Mouse (Mus musculus): ENCODE data around the gene Zfp865. TPM values are rescaled to one million over a fixed set of nuclear protein-coding genes. Genes with fewer than 3 reads are reported as not detected.
"Not testable (repeated sequence)": the region's sequence is repeated elsewhere in the genome, so short reads cannot be mapped to it uniquely, and the experiment has no call there.

Zfp865 gene
- polyA plus RNA-seq, 1 experiment from 2014 or later, result 5.6 TPM

DNA sequence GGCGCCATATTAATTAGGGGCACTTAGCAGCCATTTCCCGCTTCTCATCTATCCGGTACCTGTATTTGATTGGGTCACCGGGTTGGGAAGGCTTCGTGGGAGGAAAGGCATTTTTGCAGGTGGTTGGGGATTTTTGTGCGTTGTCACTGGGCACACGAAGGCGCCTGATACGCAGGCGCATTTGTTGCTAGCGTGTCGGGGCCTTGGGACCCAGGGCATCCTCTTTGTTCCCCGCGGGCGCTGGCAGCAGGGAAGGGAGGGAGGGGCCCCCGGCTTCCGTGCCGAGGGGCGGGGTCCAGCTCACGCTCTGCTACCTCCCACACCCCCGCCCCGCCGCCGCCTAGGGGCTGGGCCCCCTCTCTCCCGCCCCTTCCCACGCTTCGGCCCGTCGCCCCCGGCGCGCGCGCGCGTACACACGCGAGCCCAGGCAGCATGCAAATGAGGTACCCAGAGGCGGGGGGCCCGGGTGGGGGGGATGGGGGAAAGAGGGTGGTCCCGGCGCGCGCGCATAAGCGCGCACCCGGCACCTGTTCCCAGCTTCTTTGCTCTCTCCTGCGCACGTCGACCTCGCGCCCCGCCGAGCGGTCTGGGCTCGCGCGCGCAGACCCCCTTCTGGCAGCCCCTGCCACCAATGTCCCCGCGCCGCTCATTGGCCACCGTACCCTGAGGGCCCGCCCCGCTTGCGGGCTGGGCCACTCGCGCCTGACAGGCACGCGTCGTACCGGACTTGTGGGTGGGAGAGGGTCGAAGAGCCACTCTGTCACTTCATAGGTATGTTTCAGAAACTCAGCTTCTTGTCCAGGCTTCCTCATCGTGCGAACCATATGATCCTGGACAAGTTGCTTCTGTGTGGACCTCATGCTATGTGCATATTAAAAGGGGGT is 4.8 kb upstream of the Zfp865 start, which contains the start of gene Gm44973:
Gene Gm44973 (plus strand): TSS at position 379 of the 884 bp plus-strand sequence.
- Histone ChIP-seq H3K9ac (ENCODE audit: low read depth, low read length) (peak within 1 kb of the TSS; percentile 78), H3K27me3 (ENCODE audit: insufficient read depth, low read length) (no peaks in the 10 kb centered on the region), H3K36me3 (ENCODE audit: insufficient read depth, low read length) (peaks cover 23% of the 10 kb centered on the region)

DNA sequence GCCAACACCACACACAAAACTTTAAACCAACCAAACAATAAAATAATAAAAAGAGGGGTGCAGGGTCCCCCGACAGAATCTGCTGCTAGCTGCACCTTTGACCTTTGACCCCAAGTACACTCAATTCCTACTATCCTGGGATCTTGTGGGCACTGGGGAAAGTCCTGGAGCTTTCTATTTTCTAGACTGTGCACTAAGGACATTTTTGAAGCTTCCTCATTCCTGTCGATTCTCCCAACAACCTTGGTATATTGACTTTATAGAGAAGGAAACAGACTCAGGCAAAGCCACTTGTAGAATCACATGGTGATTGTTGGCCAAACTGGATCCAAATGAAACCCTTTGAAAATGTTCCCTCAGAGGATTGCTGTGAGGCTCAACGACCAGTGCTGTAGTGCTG is 4.1 kb upstream of the Zfp865 start:
- Histone ChIP-seq H3K36me3 (ENCODE audit: insufficient read depth, low read length) (peaks cover 16% of the 10 kb centered on the region), H3K27me3 (ENCODE audit: insufficient read depth, low read length) (no peaks in the 10 kb centered on the region), H3K4me2 (ENCODE audit: low read length) (peak overlapping the region; percentile 65), H3K4me1 (replicated peaks; ENCODE audit: insufficient read depth, low read length) (0 out of 2 replicates have a peak, but pooled peaks cover 9% of the 10 kb centered on the region), H3K9ac (ENCODE audit: low read depth, low read length) (peak overlapping the region; percentile 65; the same call in 1 of the 2 replicates), H3K4me3 (replicated peaks; ENCODE audit: low read depth, low read length) (peak overlapping the region; percentile 76), H3K9me3 (replicated peaks; ENCODE audit: low read length) (no peaks in the 10 kb centered on the region), H3K27ac (peak overlapping the region; percentile 99)
- WGBS, result 48% methylated on average over 3 of the region's 3 CpGs
- no peak for TF ChIP-seq CTCF (IDR thresholded peaks at IDR 0.05; ENCODE audit: low read depth)
- no peak for DNase-seq (ENCODE audit: low spot score)
- ATAC-seq (replicated peaks; ENCODE audit: low FRiP score, low read depth), result no peak

More for the DNA sequence above, 4.8 kb upstream of the Zfp865 start, which contains the start of gene Gm44973:
- ATAC-seq (replicated peaks; ENCODE audit: low FRiP score, low read depth), result peak; percentile 80
- 0 out of 2 replicates have a peak, but pooled peaks have one; percentile 10 for TF ChIP-seq CTCF (IDR thresholded peaks at IDR 0.05; ENCODE audit: low read depth)
- peak within 1 kb of the TSS; percentile 65 for H3K4me2 ChIP-seq (ENCODE audit: low read length)
- 0 out of 2 replicates have a peak, but pooled peaks cover 9% of the 10 kb centered on the region for H3K4me1 ChIP-seq (replicated peaks; ENCODE audit: insufficient read depth, low read length)
- H3K4me3 ChIP-seq (replicated peaks; ENCODE audit: low read depth, low read length), result peak within 1 kb of the TSS; percentile 76
- H3K27ac ChIP-seq, result peak within 1 kb of the TSS; percentile 99
- peak; percentile 97 for DNase-seq (ENCODE audit: low spot score)
- H3K9me3 ChIP-seq (replicated peaks; ENCODE audit: low read length), result no peaks in the 10 kb centered on the region
- under 1% methylated on average over 44 of the region's 76 CpGs for WGBS

DNA sequence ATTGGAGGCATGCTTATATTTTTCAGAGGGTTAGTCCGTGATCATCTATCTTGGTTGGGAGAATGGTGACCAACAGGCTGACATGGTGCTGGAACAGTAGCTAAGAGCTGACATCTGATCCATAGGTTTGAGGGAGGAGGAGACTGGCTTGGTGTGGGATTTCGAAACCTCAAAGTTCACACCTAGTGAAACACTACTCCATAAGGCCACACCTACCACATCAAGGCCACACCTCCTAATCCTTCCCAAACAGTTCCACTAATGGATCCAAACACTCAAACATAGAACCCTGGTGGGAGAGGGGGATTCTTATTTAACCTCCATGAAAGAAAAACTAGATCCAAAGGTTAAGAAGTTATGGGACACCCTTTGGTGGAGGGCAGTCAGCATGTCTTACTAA is 3.3 kb upstream of the Zfp865 start:
- Histone ChIP-seq H3K4me3 (replicated peaks; ENCODE audit: low read depth, low read length) (no peak overlapping the region), H3K4me2 (ENCODE audit: low read length) (no peak overlapping the region), H3K9me3 (replicated peaks; ENCODE audit: low read length) (no peaks in the 10 kb centered on the region), H3K27ac (no peak overlapping the region), H3K4me1 (replicated peaks; ENCODE audit: insufficient read depth, low read length) (0 out of 2 replicates have a peak, but pooled peaks cover 9% of the 10 kb centered on the region), H3K27me3 (ENCODE audit: insufficient read depth, low read length) (no peaks in the 10 kb centered on the region), H3K36me3 (ENCODE audit: insufficient read depth, low read length) (peaks cover 7% of the 10 kb centered on the region; the same call in 1 of the 2 replicates), H3K9ac (ENCODE audit: low read depth, low read length) (no peak overlapping the region)
- ATAC-seq (replicated peaks; ENCODE audit: low FRiP score, low read depth) (no peak), DNase-seq (ENCODE audit: low spot score) (no peak)
- WGBS, result 96% methylated on average over 2 of the region's 2 CpGs
- TF ChIP-seq CTCF (IDR thresholded peaks at IDR 0.05; ENCODE audit: low read depth), result no peak

DNA sequence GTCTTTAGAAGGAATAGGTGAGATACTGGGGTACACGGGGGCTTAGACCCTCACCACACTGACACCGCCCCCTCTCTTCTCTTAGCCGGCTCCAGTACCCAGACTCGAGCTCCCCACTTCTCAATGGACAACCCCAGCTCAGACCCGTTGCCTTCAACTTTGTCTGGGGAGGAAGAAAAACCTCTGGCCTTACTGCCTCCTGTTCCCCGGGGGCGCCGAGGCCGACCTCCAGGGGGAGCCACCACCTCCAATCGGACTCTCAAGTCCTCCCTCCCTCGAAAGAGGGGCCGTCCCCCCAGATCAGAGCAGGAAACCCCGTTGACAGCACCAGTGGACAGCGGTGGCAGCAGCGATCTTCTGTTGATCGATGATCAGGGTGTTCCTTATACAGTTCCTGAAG is 2.8 kb upstream of the Zfp865 start:
- Histone ChIP-seq H3K27me3 (ENCODE audit: insufficient read depth, low read length) (no peaks in the 10 kb centered on the region), H3K9ac (ENCODE audit: low read depth, low read length) (no peak overlapping the region), H3K4me2 (ENCODE audit: low read length) (no peak overlapping the region), H3K4me1 (replicated peaks; ENCODE audit: insufficient read depth, low read length) (0 out of 2 replicates have a peak, but pooled peaks cover 9% of the 10 kb centered on the region), H3K9me3 (replicated peaks; ENCODE audit: low read length) (no peaks in the 10 kb centered on the region), H3K4me3 (replicated peaks; ENCODE audit: low read depth, low read length) (no peak overlapping the region), H3K36me3 (ENCODE audit: insufficient read depth, low read length) (peaks cover 5% of the 10 kb centered on the region; the same call in 1 of the 2 replicates), H3K27ac (no peak overlapping the region)
- DNase-seq (ENCODE audit: low spot score) (no peak), ATAC-seq (replicated peaks; ENCODE audit: low FRiP score, low read depth) (no peak)
- WGBS, result 88% methylated on average over 16 of the region's 16 CpGs
- TF ChIP-seq CTCF (IDR thresholded peaks at IDR 0.05; ENCODE audit: low read depth), result peak; percentile 34; the same call in 1 of the 2 replicates

DNA sequence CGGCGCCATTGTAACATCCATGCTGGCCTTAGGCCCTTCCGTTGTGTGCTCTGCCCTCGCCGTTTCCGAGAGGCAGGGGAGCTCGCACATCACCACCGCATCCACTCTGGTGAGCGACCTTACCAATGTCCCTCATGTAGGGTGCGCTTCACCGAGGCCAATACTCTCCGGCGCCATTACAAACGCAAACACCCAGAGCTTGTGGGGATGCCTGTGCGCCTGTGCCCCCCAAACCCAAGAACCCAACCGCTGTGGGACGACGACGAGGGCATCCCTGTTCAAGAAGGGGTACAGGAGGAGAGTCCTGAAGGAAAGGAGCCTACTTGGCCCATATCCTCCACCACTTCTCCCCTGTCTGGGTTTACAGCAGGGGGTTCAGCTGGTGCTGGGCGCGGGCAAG is 2.2 kb upstream of the Zfp865 start:
- WGBS, result 96% methylated on average over 21 of the region's 21 CpGs
- no peak for TF ChIP-seq CTCF (IDR thresholded peaks at IDR 0.05; ENCODE audit: low read depth)
- DNase-seq (ENCODE audit: low spot score) (no peak), ATAC-seq (replicated peaks; ENCODE audit: low FRiP score, low read depth) (no peak)
- Histone ChIP-seq H3K4me3 (replicated peaks; ENCODE audit: low read depth, low read length) (no peak overlapping the region), H3K9ac (ENCODE audit: low read depth, low read length) (no peak overlapping the region), H3K36me3 (ENCODE audit: insufficient read depth, low read length) (peaks cover 3% of the 10 kb centered on the region; the same call in 1 of the 2 replicates), H3K4me2 (ENCODE audit: low read length) (no peak overlapping the region), H3K9me3 (replicated peaks; ENCODE audit: low read length) (no peaks in the 10 kb centered on the region), H3K27me3 (ENCODE audit: insufficient read depth, low read length) (no peaks in the 10 kb centered on the region), H3K27ac (no peak overlapping the region), H3K4me1 (replicated peaks; ENCODE audit: insufficient read depth, low read length) (0 out of 2 replicates have a peak, but pooled peaks cover 9% of the 10 kb centered on the region)

DNA sequence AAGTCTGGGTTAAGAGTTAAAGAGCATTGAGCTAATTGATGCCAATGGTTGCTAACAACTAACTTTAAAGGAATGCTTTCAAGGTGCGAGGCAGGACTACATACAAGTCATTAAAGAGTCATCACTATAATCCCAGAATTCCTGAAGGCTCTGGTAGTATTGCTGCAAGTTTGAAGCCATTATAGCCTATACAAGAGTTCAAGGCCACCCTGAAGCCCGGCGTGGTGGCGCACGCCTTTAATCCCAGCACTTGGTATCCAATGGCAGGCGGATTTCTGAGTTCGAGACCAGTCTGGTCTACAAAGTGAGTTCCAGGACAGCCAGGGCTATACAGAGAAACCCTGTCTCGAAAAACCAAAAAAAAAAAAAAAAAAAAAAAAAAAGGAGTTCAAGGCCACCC is 600 bp upstream of the Zfp865 start:
- WGBS, result 18% methylated on average over 8 of the region's 8 CpGs
- H3K4me1 ChIP-seq (replicated peaks; ENCODE audit: insufficient read depth, low read length); DNase-seq (ENCODE audit: low spot score): not testable (repeated sequence)

More for the DNA sequence above, 600 bp upstream of the Zfp865 start:
- Histone ChIP-seq H3K27ac (peak overlapping the region; percentile 92), H3K9ac (ENCODE audit: low read depth, low read length) (peak overlapping the region; percentile 20; the same call in 1 of the 2 replicates), H3K36me3 (ENCODE audit: insufficient read depth, low read length) (peaks cover 15% of the 10 kb centered on the region), H3K4me3 (replicated peaks; ENCODE audit: low read depth, low read length) (peak overlapping the region; percentile 70), H3K4me2 (ENCODE audit: low read length) (peak overlapping the region; percentile 84)
- H3K27me3 ChIP-seq (ENCODE audit: insufficient read depth, low read length); ATAC-seq (replicated peaks; ENCODE audit: low FRiP score, low read depth); H3K9me3 ChIP-seq (replicated peaks; ENCODE audit: low read length): not testable (repeated sequence)

Data from kidney, postnatal 0 days (tissue).